Mouse (Mus musculus) lung, postnatal 0 days (tissue): Measurements from ENCODE around the gene Unc45a.

Experiments
- CTCF ChIP-seq: IDR thresholded peaks from 2 replicates; pipeline ENCODE4 v1.5.1; 2016; ENCODE audit warnings: antibody characterized with exemption, mild to moderate bottlenecking
- EP300 ChIP-seq: IDR thresholded peaks from 2 replicates; pipeline ENCODE4 v1.6.1; 2016; ENCODE audit warnings: antibody characterized with exemption, mild to moderate bottlenecking, control low read depth

GRCm38 (mm10) chr7:80346173-80346572, 5.4 kb upstream of the Unc45a start:
- TF ChIP-seq CTCF (no peak), EP300 (no peak)
